Mouse (Mus musculus): Measurements from ENCODE around the gene Galnt2.

Gene Galnt2

GRCm38 (mm10) chr8:124321227-124321840 lies 90.1 kb downstream of the Galnt2 start:
- no peak for DNase-seq (ENCODE audit: low read depth, low spot score)

DNA sequence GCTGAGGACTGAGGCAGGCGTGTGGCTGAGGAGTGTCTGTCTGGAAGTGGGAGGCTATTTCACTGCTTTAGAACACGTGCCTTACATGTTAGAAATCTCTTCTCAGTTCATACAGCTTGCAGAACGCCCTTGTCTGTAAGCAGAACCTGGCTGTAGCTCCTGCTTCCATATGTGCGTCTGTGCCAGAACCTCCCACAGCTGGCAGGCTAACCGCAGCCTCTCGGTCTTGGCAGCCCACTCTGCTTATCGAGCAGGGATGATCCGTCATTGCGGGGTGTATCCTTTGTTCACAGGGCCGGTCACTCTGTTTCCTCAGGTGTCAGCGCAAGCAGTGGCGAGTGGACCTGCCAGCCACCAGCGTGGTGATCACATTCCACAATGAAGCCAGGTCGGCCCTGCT lies 92.2 kb downstream of the Galnt2 start:
- DNase-seq (ENCODE audit: low read depth, low spot score): no peak

DNA sequence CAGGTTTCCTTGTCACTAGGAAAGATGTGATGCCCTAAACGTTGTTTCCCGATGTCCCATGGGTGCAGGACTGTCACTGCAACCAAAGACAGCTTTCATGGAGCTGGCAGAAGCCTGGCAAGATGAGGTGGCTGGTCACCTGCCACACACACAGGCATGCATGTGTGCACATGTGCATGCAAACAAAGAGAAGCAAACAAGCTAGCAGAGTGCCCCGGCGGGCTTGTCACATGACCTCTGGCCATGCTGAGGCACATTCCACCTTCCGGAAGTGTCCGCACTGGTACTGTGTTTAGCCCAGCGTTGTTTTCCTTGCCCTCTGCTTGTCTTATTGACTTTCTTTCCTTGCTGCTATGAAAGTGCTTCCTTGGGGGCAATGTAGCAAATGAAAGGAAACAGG lies 97.1 kb downstream of the Galnt2 start:
- no peak for DNase-seq (ENCODE audit: low read depth, low spot score)

DNA sequence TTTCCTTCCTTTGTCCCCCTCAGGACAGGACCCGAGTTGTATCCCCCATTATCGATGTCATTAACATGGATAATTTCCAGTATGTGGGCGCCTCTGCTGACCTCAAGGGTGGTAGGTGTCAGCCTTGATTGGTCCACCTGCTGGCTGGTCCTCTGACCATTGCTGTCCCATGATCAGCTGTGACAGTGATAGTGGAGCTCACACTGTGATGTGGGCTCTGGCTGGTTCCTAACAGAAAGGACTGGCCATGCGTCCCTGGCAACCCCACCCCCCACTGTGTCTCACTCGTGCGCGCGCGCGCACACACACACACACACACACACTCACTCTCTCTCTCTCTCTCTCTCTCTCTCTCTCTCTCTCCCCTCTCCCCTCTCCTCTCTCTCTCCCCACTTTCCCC lies 98.5 kb downstream of the Galnt2 start:
- DNase-seq (ENCODE audit: low read depth, low spot score): no peak

DNA sequence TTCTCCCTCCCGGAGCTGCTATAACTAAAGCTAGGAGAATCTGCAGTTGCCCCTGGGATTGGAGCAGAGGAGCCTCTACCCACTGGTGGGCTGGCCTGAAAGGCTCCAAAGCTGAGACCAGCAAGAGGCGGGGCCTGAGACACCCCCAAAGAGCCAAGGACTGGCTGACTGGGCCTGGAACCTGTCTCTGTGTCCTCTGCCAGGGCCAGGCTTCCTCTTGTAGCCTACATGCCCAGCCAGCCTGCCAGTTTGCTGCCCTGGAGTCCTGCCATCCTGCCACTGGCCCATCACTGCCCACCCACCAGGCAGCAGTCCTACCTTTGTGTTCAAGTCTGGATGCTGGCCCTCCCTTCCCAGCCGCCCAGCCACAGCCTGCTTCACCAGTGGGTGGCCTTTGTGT lies 99.2 kb downstream of the Galnt2 start:
- no peak for DNase-seq (ENCODE audit: low read depth, low spot score)

DNA sequence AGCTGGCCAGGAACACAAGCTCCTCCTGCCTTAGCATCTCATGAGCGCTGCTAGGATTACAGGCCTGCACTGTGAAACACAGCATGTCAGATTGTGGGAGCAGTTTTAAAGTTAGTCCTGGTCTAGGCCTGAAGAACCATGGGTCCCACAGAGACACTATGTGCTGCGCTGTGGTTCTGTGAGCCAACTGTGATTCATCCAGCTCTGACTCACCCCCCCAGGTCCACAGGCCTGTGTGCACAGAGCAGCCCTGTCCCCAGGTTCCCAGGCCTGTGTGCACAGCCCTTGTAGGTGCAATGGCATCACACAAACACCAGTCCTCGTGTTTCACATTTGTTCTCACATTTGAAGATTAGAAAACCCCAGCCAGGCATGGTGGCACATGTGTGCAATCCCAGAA lies 99.9 kb downstream of the Galnt2 start:
- no peak for DNase-seq (ENCODE audit: low read depth, low spot score)

DNA sequence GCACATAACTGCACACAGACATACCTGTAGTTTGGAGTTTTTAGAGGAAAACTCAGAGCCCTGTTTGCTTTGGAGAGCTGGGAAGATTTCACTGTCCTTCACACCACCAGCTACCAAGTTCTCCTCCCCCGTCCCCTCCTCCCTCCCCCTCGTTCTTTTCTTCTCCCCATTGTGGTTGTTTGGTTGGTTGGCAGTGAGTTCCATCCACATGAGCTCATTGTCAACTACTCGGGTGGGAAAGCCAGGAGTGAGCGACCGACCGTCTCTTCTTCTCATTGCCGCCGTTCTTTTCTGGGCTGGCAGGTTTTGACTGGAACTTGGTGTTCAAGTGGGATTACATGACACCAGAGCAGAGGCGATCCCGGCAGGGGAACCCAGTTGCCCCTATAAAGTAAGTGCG lies 100.5 kb downstream of the Galnt2 start:
- DNase-seq (ENCODE audit: low read depth, low spot score): no peak

DNA sequence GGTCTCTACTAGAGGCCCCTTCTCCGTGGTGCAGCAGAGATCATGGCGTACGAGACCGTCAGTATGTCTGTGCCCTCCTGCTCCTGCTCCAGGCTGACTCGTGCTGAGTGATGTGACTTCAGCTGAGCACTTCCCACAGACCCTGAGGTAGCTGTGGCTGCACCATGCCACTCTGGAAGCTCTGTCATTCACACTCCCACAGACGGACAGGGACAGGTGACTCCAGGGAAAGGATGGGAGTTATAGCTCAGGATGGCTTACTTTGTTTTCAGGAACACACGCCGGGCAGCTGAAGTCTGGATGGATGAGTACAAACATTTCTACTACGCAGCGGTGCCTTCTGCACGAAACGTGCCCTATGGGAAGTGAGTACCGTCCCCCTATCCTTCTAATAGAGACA lies 105.1 kb downstream of the Galnt2 start:
- DNase-seq (ENCODE audit: low read depth, low spot score): no peak

DNA sequence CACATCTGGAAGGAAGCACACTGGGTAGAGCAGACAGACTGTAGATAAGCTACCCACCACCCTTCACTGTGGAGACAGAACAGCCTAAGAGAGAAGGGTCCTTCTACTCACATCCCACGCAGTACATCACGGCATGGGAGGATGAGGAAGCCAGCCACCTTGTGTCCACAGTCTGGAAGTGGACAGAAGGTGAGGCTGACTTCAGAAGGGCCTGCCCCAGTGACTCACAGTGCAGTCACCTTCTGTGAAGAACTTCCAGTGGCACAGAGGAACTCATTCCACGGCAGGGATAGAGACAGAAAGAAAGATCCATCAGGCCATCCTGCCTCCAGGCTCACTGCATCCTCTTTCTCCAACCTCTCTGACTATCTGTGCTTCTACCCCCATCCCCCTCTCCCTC lies 108.6 kb downstream of the Galnt2 start:
- no peak for DNase-seq (ENCODE audit: low read depth, low spot score)

- DNase-seq (ENCODE audit: low read depth, low spot score): no peak
Observed at GRCm38 (mm10) chr8:124340360-124341068, 109.3 kb downstream of the Galnt2 start.

GRCm38 (mm10) chr8:124343151-124343550 lies 112.0 kb downstream of the Galnt2 start:
- no peak for DNase-seq (ENCODE audit: low read depth, low spot score)

- DNase-seq (ENCODE audit: low read depth, low spot score): peak; percentile 49
Observed at GRCm38 (mm10) chr8:124343991-124344390, 112.8 kb downstream of the Galnt2 start.

GRCm38 (mm10) chr8:124345098-124345497 lies 113.9 kb downstream of the Galnt2 start:
- DNase-seq (ENCODE audit: low read depth, low spot score): no peak

GRCm38 (mm10) chr8:124346852-124347523 lies 115.8 kb downstream of the Galnt2 start:
- peak; percentile 65 for DNase-seq (ENCODE audit: low read depth, low spot score)

- DNase-seq (ENCODE audit: low read depth, low spot score): no peak
Observed at GRCm38 (mm10) chr8:124348087-124348486, 116.9 kb downstream of the Galnt2 start.

- peak; percentile 64 for DNase-seq (ENCODE audit: low read depth, low spot score)
Observed at GRCm38 (mm10) chr8:124349663-124350062, 118.5 kb downstream of the Galnt2 start.

DNA sequence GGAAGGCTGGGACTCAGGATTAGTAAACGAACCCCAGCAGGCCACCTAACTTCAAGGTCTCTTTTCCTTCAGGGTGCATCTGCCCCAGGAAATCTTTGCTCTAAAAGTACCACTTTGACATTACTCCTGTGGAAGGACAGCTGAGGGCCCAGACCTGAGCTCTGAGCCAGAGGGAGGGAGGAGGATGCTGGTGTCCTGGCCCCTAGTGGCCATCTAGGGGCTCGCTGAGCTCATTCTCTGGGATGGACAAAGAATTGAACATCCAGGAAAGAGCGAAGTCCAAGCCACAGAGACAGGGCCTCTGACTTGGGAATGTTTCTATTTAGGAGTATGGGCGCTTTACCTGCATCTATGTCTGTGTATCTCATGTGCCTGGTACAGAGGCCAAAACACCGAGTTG lies 120.4 kb downstream of the Galnt2 start:
- DNase-seq (ENCODE audit: low read depth, low spot score): no peak

DNA sequence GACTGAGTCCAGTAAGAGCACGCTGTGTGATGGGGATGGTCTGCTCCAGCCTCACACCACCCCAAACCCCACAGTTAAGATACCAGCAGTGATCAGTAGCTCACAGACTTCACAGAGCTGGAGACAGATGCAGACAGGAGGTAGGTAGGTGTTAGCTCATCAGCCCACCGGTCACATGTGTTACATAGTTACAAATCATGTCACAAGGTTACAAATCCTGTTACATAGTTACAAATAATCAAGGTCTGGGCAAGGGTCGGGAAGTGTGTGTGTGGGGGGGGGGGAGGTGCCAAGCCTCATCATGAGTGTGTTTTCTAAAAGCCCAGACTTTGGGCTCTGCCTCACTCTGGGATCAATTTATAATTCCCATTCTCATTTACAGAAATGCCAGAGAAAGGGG lies 129.7 kb downstream of the Galnt2 start:
- no peak for DNase-seq (ENCODE audit: low read depth, low spot score)

DNA sequence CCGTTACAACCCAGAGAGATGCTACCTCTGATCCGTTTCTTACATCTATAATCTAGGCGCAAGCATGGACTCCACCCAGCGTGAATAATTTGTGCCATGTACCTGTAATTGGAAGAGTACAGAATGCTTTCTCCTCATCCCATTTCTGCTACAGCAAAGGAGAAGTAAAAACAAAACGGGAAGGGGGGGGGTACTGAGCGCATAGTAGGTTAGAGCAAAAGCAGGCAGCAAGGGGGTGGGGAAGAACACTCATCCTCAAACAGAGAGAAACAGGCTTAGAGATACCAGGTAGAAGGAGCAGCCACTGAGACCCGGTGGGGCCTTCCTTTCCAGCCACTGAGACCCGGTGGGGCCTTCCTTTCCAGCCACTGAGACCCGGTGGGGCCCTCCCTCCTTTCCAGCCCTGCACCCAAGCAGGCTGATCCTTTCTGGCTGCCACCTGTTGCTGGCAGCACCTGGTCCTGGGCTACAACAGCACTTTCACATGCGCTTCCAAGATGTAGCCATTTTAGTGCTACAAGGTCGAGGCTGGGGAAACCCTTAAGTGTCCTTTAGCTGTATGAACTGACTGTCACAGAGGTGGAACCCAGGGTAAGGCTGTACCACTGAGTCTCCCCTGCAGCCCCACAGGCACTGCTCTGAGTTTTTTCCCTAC lies 130.7 kb downstream of the Galnt2 start:
- DNase-seq (ENCODE audit: low read depth, low spot score): no peak

DNA sequence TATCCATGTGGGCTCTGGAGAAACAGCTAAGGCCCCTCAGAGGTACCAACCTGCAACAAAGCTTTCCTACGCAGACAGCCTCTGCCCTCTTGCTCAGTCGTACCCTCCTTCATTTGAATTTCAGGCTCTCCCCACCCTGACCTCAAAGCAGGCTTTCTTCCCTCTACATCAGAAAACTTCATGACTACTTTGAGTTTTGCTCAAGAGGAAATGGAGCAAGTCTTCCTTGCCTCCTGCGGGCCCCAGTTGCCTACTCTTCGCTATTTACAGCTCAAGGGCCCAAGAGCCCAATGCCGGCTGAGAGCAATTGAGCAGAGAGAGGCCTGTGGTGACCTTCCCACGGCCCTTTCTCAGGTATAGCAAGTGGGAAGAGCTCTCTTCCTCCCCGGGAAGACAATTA lies 131.4 kb downstream of the Galnt2 start:
- DNase-seq (ENCODE audit: low read depth, low spot score): no peak

DNA sequence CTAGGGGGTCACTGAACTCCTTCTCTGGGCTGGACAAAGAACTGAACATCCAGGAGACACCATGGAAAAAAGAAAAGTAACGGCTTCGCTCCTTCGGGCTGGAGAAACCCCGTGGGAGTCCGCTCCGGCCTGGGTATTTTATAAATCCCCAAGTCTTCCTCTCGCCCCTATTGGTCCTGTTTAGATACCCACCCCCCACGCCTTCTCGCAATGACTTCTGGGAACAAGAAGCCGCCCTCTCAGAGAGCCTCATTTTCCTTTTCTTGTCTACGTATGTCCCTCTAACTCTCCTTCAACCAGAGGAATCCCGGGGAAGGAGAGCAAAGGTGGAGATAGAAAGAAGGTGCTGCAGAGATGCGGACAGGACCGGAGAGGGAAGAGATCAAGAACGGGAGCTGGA lies 132.1 kb downstream of the Galnt2 start:
- no peak for DNase-seq (ENCODE audit: low read depth, low spot score)

DNA sequence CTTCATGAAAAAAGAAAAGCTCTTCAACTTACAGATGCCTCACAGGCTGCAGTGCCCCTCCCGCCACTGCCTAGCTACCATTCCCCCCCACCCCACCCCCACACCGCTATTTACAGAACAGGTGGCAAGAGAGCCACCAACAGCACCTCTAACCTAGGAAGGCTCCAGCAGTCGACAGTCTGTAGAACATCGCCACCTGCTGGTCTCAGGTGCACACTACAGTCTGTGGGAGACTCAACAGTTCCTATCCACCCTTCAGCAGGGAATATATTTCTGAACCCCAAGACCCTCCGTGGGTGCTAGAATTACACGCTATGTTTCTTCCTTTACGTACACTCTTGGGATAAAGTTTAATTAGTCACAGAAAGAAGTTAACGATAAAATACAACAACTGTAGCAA lies 137.0 kb downstream of the Galnt2 start:
- DNase-seq (ENCODE audit: low read depth, low spot score): peak; percentile 67
